Mouse (Mus musculus) hindlimb bud, embryonic 11.5 days (tissue): ENCODE measurements around the gene Harbi1.
"Not testable (repeated sequence)": the region's sequence is repeated elsewhere in the genome, so short reads cannot be mapped to it uniquely, and the experiment has no call there.

Experiments used
- DNase-seq: peaks from one replicate; pipeline ENCODE4 v3.0.0-alpha.2; 2012; ENCODE audit warnings: low read depth, low spot score; ENCODE audit errors: extremely low spot score

Gene Harbi1

DNA sequence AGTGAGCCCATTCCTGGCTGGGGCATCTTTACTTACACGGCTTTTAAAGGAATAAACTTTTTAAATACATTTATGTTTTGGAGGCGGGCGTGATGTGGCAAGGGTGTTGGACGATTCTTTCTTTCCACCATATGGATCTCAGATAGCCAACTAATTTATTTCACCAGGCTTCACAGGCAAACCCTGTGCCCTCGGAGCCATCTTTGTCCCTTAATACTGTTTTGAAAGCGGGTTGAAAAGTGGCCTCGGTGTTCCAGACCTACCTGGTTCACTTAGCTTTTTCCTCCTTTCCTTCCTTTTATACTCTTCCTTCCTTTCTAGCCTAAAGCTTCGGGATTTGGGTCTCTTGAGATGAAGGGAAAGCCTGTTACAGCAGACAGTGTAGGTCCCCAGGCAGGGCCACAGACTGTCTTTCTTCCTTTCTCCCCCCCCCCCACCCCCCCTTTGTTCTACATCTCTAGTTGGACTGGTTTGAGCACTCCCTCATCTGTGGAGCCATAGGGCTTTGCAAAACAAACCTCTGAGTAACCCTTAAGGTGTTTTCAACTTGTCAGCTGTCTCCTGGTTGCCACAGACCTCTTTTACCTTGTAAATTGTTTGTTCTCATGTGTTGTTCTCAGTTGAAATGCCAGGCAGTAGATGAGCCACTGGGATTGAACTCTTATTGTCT is 739 bp downstream of the Harbi1 start:
- DNase-seq = no peak

DNA sequence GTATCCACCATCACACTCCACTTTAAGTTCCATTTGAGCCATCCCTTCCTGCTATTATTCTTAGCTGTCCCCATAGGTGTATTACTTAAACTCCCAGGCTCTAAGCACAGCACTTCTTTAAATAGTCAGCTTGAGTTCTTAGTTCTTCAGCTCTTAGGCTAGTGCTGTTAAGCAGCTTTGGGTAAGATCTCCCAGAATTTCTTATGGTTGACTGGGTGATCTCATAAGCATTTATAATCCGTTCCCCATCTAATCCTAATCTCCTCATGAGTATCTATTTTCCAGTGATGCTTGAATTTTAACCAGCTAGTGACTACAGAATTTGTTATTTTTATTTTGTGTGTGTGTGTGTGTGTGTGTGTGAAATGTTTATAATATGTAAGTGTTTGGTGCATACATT is 4.3 kb downstream of the Harbi1 start:
- no peak for DNase-seq

DNA sequence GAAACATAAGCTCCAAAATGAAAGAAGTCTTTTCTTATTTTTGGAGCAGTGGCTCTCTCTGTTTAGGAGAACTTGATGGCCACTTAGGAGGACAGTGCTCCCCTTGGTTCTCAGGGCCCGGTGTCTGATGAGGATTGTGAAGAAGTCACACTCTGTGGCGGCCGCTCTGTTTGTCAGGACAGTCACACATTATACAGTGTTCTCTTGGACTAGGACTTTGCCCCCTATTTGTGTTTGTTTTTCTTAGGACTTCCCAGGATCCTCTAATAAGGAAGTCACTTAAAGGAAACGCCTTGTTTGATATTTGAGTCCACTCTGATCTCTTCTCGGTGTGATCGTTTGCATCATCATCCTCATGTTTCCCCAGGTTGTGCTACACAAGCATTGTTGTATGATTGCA is 7.6 kb downstream of the Harbi1 start:
- no peak for DNase-seq

DNA sequence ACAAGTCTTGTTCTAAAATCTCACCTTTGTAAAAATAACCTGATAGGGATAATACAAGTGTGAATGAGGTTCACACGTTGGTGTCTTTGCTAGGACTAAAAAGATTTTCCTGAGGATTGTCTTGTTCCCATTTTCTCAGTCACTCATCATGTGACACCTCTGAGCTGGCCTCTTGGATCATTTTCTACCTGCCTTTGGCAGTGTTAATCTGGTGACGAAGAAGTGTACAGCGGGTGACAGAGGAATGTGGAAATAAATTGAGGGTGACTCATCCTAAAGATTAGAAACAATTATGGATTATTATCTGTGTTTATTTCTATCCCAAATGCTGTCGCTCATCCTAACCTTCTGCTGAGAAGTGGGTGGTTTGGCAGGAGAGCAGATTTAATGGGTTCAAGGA is 12.7 kb downstream of the Harbi1 start:
- no peak for DNase-seq

DNA sequence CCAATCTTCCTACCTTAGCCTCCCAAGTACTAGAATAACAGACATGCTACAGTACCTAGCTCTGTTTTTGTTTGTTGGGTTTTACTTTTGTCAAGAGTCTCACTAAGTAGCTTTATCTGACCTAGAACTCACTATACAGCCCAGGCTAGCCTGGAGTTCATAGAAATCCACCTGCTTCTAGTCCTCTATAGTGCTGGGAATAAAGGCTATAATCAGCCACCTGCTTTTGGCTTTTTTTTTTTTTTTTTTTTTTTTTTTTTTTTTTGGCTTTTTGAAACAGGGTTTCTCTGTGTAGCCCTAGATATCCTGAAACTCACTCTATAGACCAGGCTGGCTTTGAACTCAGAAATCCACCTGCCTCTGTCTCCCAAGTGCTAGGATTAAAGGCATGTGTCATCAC is 13.3 kb downstream of the Harbi1 start:
- no peak for DNase-seq

DNA sequence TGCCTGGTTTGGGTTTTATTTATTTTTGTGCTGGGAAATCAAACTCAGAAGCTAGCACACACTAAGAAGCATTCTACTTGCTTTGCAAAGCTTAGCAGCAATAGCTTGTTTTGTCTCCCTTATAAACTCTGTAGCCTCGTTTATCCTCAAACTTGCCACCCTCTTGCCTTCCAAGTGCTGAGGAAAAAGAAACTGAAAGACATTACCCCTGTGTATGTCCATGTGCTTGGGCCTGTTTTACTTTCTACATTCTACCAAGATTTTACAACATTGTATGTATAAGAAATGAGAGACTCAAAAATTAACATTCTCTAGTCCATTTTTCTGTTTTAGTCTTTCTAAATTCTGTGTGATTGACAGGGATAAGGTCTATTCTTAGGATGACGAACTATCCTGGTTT is 14.1 kb downstream of the Harbi1 start:
- DNase-seq = no peak

DNA sequence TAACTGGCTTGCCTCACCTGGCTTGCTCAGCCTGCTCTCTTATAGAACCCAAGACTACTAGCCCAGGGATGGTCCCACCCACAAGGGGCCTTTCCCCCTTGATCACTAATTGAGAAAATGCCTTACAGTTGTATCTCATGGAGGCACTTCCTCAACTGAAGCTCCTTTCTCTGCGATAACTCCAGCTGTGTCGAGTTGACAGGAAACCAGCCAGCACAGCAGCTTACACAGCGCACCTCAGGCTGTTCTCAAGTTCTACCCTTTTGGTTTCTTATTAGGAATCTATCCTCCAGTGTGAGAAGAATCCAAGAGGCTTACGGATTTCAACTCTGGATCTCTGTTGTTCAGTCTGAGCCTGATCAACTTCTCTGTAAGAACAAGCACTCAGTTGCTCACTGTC is 14.8 kb downstream of the Harbi1 start:
- not testable (repeated sequence) for DNase-seq

DNA sequence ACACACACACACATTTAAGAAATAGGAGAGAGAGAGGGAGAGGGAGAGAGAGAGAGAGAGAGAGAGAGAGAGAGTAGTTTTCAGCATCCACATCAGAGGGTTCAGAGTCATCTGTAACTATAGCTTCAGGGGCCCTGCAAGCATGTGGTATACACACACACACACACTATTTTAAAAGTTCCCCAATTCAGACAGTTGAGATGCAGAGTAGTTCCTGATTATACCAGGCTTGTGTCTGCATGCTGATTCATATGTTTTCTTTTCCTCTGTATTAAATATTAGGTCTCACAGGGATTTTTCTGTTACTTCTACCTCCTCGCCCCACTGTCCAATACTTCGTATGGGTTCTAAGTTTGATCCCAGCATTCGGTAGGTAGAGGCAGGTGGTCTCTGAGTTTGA is 16.4 kb downstream of the Harbi1 start:
- DNase-seq = no peak

DNA sequence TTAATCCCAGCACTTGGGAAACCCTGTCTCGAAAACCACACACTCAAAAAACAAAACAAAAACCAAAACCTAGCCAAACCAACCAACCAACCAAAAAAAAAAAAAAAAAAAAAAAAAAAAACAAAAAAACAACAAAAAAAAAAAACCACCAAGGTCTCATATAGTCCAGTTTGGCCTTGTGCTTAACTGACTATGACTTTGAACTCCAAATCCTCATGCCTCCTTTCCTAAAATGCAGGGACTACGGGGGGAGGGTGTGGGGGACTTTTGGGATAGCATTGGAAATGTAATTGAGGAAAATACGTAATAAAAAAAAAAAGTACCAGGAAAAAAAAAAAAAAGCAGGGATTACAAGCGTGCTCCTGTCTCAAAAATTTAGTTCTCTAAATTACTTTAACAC is 18.9 kb downstream of the Harbi1 start:
- DNase-seq = no peak

DNA sequence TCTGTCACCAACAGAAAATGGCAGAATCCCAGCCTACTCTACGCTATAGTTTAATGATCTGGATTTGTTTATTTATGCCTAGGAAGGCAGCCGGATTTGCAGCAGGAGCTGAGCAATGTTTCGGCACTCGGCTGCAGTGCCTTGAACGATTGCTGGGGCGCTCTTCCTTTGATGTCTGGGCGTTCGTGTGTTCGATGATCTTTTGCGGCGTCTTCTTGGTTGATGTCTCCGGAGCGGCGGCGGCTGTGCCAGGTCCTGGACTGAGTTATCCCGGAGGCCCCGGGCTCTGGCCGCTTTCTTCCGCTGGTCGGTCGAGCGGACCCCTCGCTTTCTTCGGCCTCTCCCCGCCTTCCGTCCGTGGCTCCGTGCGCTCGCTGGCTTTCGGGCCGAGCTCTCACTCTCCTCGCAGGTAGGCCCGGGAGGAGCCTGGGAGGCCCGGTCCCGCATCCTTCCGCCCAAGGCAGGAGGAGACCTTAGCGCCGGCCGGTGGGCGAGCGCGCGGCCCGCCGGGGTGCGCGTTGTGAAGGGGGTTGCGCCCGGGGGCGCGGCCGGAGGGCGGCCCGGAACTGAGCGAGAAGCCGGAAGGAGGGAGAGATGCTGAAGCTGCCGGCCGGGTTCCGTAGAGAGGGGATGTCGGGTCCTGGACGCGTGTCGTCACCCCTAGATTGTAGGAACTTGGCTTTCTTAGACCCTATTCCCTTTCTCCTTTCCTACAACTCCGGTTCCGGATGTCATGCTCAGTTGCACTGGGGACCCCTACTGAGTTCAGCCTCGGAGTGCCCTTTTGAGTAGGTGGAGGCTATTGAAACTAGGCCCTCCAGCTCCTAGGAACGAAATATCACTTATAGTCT is 19.5 kb downstream of the Harbi1 start, which contains the start of gene Ambra1:
Gene Ambra1 (plus strand): TSS at position 164 of the 851 bp plus-strand sequence.
- peak; percentile 86 for DNase-seq

DNA sequence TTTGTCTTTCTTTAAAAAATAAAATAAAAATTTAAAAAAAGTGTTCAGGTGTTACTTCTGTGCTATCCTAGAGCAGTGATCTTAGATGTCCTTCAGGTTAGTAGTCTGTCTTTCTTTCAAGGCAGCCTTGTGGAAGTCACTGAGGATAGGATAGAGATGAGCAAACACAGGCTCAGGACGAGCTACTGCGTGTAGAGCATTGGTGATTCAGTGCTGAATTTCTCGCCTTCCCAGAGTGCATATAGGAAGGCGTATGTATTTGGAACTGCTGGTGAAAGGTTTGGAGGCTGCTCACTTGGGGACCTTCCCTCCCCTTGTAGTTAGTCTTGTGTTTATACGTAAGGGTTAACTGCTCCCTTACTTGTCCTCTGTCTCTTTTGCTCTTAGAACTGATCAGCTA is 24.6 kb downstream of the Harbi1 start:
- DNase-seq = no peak

DNA sequence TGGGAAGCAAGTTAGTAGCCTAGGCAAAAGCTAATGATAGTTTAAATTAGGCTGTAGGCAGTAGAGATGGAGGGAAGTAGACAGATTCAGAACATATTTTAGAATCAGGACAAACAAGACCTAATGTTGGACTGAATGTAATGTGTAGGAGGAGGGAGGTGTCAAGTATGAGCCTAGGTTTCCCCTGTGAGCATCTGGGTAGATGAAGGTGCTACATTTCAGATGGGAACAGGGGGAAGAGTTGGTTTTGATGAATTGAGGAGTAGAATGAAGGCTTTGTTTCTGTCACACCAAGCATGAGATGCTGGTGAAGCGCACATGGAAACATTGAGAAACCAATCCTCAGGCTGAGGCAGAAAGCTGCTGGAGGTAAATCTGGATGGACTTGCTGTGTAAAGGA is 28.9 kb downstream of the Harbi1 start:
- no peak for DNase-seq

DNA sequence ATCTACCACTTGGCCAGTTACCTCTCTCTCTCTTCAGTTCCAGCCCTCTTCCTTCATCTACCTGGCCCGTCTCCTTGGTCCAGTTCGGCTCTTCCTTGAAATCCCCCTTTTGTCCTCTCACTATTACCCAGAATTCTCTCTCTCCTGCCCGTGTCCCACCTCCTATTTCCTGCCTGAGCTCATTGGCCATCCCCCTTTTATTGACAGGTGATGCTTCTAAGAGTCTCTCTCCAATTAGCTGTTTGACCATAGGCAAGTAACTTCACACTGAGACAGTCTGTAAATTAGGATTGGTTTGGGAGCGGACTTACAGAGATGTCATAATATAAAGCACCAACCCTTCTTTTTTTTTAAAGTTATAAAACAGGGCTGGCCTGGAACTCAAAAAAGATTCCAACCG is 34.0 kb downstream of the Harbi1 start:
- DNase-seq = no peak

DNA sequence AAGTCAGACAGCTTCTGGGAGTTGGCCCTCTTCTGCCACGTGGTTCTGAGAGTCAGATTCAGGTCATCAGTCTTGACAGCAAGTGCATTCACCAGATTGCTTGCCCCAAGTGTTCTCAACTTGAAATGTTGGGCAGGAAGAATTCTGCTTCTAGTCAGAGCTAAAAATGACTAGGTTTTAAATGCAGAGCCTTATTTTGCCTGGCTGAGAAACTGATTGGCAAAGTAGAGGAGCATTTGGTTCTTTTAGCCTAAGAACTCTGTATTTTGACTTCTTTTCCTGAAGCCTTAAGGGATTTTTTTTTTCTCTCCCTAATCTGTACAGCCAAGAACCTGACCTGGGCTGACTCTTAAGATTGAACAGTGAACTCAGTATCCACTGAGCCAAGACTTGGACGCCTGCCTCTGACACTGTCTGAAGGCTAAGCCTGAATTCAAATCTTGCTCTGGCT is 39.2 kb downstream of the Harbi1 start:
- DNase-seq = no peak
